Mouse (Mus musculus) midbrain, postnatal 0 days (tissue): Measurements from ENCODE around the gene Ucn2. TPM values are rescaled to one million over a fixed set of nuclear protein-coding genes. Genes with fewer than 3 reads are reported as not detected.

Experiments used
- ATAC-seq: fragments of 200-750 bp; cut with Nextera tagmentation; 2 replicates; pipeline ENCODE4 v1.8.0; 2017; ENCODE audit warnings: moderate number of reproducible peaks, mild to moderate bottlenecking, moderate TSS enrichment, moderate library complexity; ENCODE audit not compliant: low FRiP score
- DNase-seq: peaks from one replicate; pipeline ENCODE4 v3.0.0-alpha.2; 2015; ENCODE audit warnings: low spot score
- H3K27ac ChIP-seq: fragments of 300-500 bp; sonication (generic); 2 replicates; pipeline ENCODE4 v1.5.1; 2014; ENCODE audit warnings: low read depth, mild to moderate bottlenecking, low read length, mixed read lengths
- H3K27me3 ChIP-seq: fragments of 300-500 bp; sonication (generic); 2 replicates; pipeline ENCODE4 v1.6.1; 2014; ENCODE audit warnings: low read length, control low read depth, mixed read lengths; ENCODE audit not compliant: insufficient read depth
- H3K36me3 ChIP-seq: fragments of 300-500 bp; sonication (generic); 2 replicates; pipeline ENCODE4 v1.6.1; 2014; ENCODE audit warnings: low read length, control low read depth, mixed read lengths; ENCODE audit not compliant: insufficient read depth
- H3K4me1 ChIP-seq: fragments of 300-500 bp; sonication (generic); 2 replicates; pipeline ENCODE4 v1.6.1; 2014; ENCODE audit warnings: mild to moderate bottlenecking, control low read depth, antibody characterized with exemption, low read length, mixed read lengths; ENCODE audit not compliant: insufficient read depth
- H3K4me2 ChIP-seq: fragments of 300-500 bp; sonication (generic); 2 replicates; pipeline ENCODE4 v1.6.1; 2014; ENCODE audit warnings: low read depth, mild to moderate bottlenecking, low read length, mixed read lengths; ENCODE audit not compliant: poor library complexity, severe bottlenecking
- H3K4me3 ChIP-seq: fragments of 300-500 bp; sonication (generic); 2 replicates; pipeline ENCODE4 v1.5.1; 2014; ENCODE audit warnings: low read depth, mild to moderate bottlenecking, low read length, moderate library complexity
- H3K9ac ChIP-seq: fragments of 300-500 bp; sonication (generic); replicated peaks from 2 replicates; pipeline ENCODE4 v1.6.1; 2014; ENCODE audit warnings: mild to moderate bottlenecking, low read length, moderate library complexity, mixed read lengths; ENCODE audit not compliant: poor library complexity, severe bottlenecking
- H3K9me3 ChIP-seq: fragments of 300-500 bp; sonication (generic); 2 replicates; pipeline ENCODE4 v1.6.1; 2016; ENCODE audit warnings: low read length, control low read depth
- CTCF ChIP-seq: IDR thresholded peaks from 2 replicates; pipeline ENCODE4 v1.5.1; 2016; ENCODE audit warnings: antibody characterized with exemption, mild to moderate bottlenecking
- WGBS: fragments of 180-500 bp; shearing (Covaris S2); extraction: QIAGEN DNeasy Blood & Tissue Kit; methylation state at CpG from one replicate; pipeline ENCODE4 v1.1.7; 2014; 5-methylcytosine and 5-hydroxymethylcytosine counted together
- polyA plus RNA-seq: library from polyadenylated mRNA; unstranded; fragments of >200 nt; fragmentation: Nextera tagmentation; extraction: Ambion mirVana; gene quantifications from 2 replicates; pipeline ENCODE4 v1.2.1, GENCODE M21; 2015
- total RNA-seq: library from RNA; depleted of rRNA; stranded (reverse); fragments of >200 nt; gene quantifications from 2 replicates; pipeline ENCODE4 v1.2.3, GENCODE M21; 2014

Ucn2 gene
- total and polyA plus RNA-seq, 2 experiments from 2014 or later = not detected

- WGBS = 86% methylated on average over 21 of the region's 21 CpGs
- TF ChIP-seq CTCF = no peak
- H3K27ac ChIP-seq = no peak overlapping the region
- H3K4me2 ChIP-seq = no peak overlapping the region
- no peaks in the 10 kb centered on the region for H3K27me3 ChIP-seq
- no peak overlapping the region for H3K9ac ChIP-seq
- no peak for ATAC-seq
- H3K9me3 ChIP-seq = no peaks in the 10 kb centered on the region
- peaks cover 49% of the 10 kb centered on the region for H3K36me3 ChIP-seq
- H3K4me3 ChIP-seq = no peak overlapping the region
- DNase-seq = no peak
- no peaks in the 10 kb centered on the region for H3K4me1 ChIP-seq
These were observed 21.4 kb downstream of the Ucn2 start for GRCm38 (mm10) chr9:109007025-109007780.

- peaks cover 43% of the 10 kb centered on the region for H3K36me3 ChIP-seq
- no peaks in the 10 kb centered on the region for H3K4me1 ChIP-seq
- H3K4me2 ChIP-seq = no peak overlapping the region
- no peak for DNase-seq
- no peak overlapping the region for H3K4me3 ChIP-seq
- no peak overlapping the region for H3K9ac ChIP-seq
- H3K9me3 ChIP-seq = no peaks in the 10 kb centered on the region
- TF ChIP-seq CTCF = no peak
- no peak overlapping the region for H3K27ac ChIP-seq
- ATAC-seq = no peak
- no peaks in the 10 kb centered on the region for H3K27me3 ChIP-seq
- WGBS = 82% methylated on average over 9 of the region's 9 CpGs
These were observed 22.3 kb downstream of the Ucn2 start for GRCm38 (mm10) chr9:109008081-109008480.

DNA sequence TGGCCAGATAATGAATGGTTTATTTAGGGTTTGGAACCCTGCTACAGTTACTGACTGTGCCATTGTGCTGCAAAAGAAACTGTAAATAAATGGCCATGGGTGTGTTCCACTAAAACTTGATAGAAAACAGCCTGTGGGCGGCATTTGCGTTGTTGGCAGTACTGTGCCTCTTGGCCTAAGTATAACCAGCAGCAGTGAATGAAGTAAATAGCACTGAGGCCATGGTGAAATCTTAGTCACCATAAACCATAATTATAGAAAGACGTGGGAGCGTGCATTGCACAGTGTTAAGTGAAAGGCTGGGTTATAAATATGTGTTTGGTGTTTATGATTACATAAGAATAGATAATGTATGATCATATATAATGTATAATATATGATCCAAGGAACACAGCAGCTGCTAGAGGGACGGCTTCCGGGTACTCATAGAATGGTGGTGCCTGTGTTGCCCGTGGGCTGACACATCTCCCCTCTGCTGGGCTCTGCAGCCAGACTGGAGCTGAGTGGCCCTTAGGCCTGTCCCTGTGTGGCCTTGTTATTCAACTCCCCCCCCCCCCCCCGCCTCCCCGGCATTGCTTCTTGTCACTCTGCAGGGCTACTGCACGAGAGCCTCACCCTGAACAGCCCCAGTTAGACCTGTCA lies 23.3 kb downstream of the Ucn2 start:
- Histone ChIP-seq H3K4me2 (no peak overlapping the region), H3K4me3 (no peak overlapping the region), H3K9ac (no peak overlapping the region), H3K9me3 (no peaks in the 10 kb centered on the region), H3K27me3 (no peaks in the 10 kb centered on the region), H3K4me1 (no peaks in the 10 kb centered on the region), H3K27ac (no peak overlapping the region), H3K36me3 (peaks cover 43% of the 10 kb centered on the region)
- DNase-seq (no peak), ATAC-seq (no peak)
- TF ChIP-seq CTCF = no peak
- 73% methylated on average over 10 of the region's 10 CpGs for WGBS

GRCm38 (mm10) chr9:109009636-109010315 lies 24.0 kb downstream of the Ucn2 start:
- no peak for TF ChIP-seq CTCF
- WGBS = 66% methylated on average over 17 of the region's 17 CpGs

DNA sequence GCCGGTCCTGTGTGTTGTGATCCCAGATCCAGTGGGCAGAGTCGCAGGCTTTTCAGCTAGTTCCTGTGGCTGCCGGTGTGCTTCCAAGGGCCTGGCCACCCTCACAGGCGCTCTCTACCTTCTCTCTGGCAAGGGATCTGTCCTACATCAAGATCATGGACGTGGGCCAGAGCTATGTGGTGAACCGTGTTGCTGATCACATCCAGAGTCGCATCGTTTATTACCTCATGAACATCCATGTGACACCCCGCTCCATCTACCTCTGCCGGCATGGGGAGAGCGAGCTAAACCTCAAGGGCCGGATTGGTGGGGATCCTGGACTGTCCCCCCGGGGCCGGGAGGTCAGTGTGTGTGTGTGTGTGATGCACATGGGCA lies 24.5 kb downstream of the Ucn2 start:
- Histone ChIP-seq H3K27ac (no peak overlapping the region), H3K9ac (no peak overlapping the region), H3K4me2 (no peak overlapping the region), H3K36me3 (peaks cover 43% of the 10 kb centered on the region), H3K9me3 (no peaks in the 10 kb centered on the region), H3K27me3 (no peaks in the 10 kb centered on the region), H3K4me3 (no peak overlapping the region; the same call in 1 of the 2 replicates), H3K4me1 (no peaks in the 10 kb centered on the region)
- DNase-seq (no peak), ATAC-seq (no peak)
- no peak for TF ChIP-seq CTCF
- whole genome bisulfite sequencing = 92% methylated on average over 14 of the region's 14 CpGs

More at GRCm38 (mm10) chr9:109009636-109010315, 24.0 kb downstream of the Ucn2 start:
- ATAC-seq (peak; percentile 27; the same call in 1 of the 2 replicates), DNase-seq (peak; percentile 26)
- Histone ChIP-seq H3K4me2 (no peak overlapping the region), H3K27me3 (no peaks in the 10 kb centered on the region), H3K4me3 (no peak overlapping the region), H3K27ac (no peak overlapping the region), H3K9ac (no peak overlapping the region), H3K9me3 (no peaks in the 10 kb centered on the region), H3K4me1 (no peaks in the 10 kb centered on the region), H3K36me3 (peaks cover 43% of the 10 kb centered on the region)

GRCm38 (mm10) chr9:109015397-109015796 lies 29.6 kb downstream of the Ucn2 start:
- Histone ChIP-seq H3K4me3 (no peak overlapping the region), H3K27me3 (no peaks in the 10 kb centered on the region), H3K36me3 (peaks cover 16% of the 10 kb centered on the region), H3K4me1 (no peaks in the 10 kb centered on the region), H3K27ac (no peak overlapping the region), H3K9me3 (no peaks in the 10 kb centered on the region), H3K4me2 (no peak overlapping the region), H3K9ac (no peak overlapping the region)
- 88% methylated on average over 8 of the region's 8 CpGs for WGBS
- DNase-seq = no peak
- no peak for ATAC-seq
- no peak for TF ChIP-seq CTCF
